Mouse (Mus musculus) ES-Bruce4 (cell line): ENCODE results near the gene Sar1a.
A peak's percentile ranks its signal among the peaks of the same experiment; 100 is the strongest.

Experiments used
- CTCF ChIP-seq: IDR thresholded peaks from one replicate; pipeline ENCODE4 v1.8.1; 2011; ENCODE audit warnings: low read depth, low read length
- EP300 ChIP-seq: IDR thresholded peaks from 2 replicates; pipeline ENCODE4 v1.6.1; 2011; ENCODE audit warnings: low read depth, low read length; ENCODE audit not compliant: insufficient read depth
- POLR2A ChIP-seq: IDR thresholded peaks from one replicate; pipeline ENCODE4 v1.8.1; 2011; ENCODE audit warnings: low read length; ENCODE audit not compliant: insufficient read depth

DNA sequence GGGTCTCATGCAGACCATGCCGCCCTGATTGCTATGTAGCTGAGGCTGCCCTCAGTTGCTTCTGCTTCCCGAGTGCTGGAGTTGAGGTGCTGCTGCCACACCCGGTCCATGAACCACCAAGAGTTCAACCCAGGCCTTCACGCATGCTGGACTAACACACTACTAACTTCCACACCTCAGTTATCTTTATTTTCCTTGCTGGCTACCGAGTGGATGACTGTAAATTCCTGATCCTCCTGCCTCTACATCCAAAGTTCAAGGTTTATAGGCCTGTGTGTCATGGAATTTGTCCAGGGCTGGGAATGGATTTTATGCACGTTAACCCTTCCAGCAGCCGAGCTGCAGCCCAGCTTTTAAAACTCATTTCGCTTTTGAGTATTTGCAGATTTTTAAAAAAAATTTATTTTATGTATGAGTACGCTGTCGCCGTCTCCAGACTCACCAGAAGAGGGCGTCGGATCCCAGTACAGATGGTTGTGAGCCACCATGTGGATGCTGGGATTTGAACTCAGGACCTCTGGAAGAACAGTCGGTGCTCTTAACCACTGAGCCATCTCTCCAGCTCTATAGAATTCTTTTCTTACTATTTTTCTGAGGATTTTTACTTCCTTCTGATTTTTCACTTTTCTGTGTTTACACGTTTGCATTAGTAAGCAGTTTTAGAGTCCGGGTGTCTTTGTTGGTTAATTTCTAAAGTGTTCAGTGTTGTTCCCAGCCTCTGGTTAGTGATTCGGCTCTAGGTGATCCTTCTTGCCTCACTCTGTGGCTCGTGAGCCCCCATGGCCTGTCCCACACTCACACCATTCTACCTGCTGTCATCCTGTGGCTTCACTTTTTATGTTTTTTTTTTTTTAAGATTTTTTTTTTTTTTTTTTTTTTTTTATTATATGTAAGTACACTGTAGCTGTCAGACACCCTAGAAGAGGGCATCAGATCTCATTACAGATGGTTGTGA, 22.9 kb upstream of the Sar1a start:
- TF ChIP-seq POLR2A (no peak), CTCF (peak; percentile 27), EP300 (no peak)
